8 mouse cellular contexts compared by ENCODE assay signal in the genomic region with DNA sequence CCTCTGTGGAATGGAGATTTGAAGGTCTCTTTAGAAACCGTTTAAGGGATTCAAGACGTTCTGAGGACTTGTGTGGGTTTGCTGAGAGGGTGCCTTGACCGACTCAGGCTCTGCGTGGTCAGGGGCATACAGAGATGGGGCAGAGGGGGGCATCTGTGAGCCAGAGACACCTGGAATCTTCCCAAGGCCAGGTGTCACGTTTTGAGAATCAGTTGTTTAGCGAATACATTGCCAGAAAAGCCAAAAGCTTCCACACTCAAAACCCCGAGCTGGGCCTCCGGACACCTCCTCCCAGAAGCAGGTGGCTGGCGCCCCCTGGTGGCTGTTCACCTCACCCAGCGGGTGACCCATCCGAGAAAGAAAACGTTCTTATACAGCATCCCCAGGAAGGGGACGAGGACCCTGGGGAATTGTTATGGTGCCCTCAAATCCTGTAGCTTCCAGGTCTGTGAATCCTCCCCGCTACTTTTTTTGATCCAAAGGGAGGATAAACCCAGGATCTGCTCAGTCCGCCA. TPM values are rescaled to one million over a fixed set of nuclear protein-coding genes. Genes with fewer than 3 reads are reported as not detected.
DNase-seq lines count a peak whose midpoint lies in the region; ATAC-seq and TF ChIP-seq lines count a peak whose summit lies in the region.

No protein-coding gene starts in this region.

- H3K4me2 ChIP-seq in liver, embryonic 11.5 days = no peak overlapping the region
- H3K4me2 ChIP-seq in neural tube, embryonic 12.5 days (replicated peaks) = peak overlapping the region; percentile 24; the same call in 1 of the 2 replicates

- TF ChIP-seq POLR2A in testis, adult 2 months (IDR thresholded peaks at IDR 0.05; ENCODE audit: control insufficient read depth, low read depth, low read length) = no peak; the same call in 1 of the 2 replicates

- H3K4me3 ChIP-seq in liver, embryonic 11.5 days (ENCODE audit: low read depth, low read length) = no peak overlapping the region
- H3K4me3 ChIP-seq in neural tube, embryonic 12.5 days = no peak overlapping the region
- peak overlapping the region; percentile 78 for H3K4me3 ChIP-seq in testis, adult 2 months (ENCODE audit: control insufficient read depth, low read depth, low read length)

- H3K27me3 ChIP-seq in liver, embryonic 11.5 days (replicated peaks; ENCODE audit: control insufficient read depth, insufficient read depth, low read length) = no peaks in the 10 kb centered on the region
- no peaks in the 10 kb centered on the region for H3K27me3 ChIP-seq in neural tube, embryonic 12.5 days (replicated peaks)
- no peaks in the 10 kb centered on the region for H3K27me3 ChIP-seq in testis, adult 2 months (ENCODE audit: control insufficient read depth, insufficient read depth, low read length)

- WGBS in liver, embryonic 11.5 days = 16% methylated on average over 15 of the region's 15 CpGs
- WGBS in neural tube, embryonic 12.5 days = 14% methylated on average over 15 of the region's 15 CpGs

- no peaks in the 10 kb centered on the region for H3K9me3 ChIP-seq in liver, embryonic 11.5 days (ENCODE audit: control insufficient read depth, low read length)
- no peaks in the 10 kb centered on the region for H3K9me3 ChIP-seq in neural tube, embryonic 12.5 days

- ATAC-seq in liver, embryonic 11.5 days (replicated peaks; ENCODE audit: low FRiP score) = peak; percentile 56
- peak; percentile 53; the same call in 1 of the 2 replicates for ATAC-seq in neural tube, embryonic 12.5 days (ENCODE audit: low FRiP score, low read depth)

- no peak overlapping the region for H3K9ac ChIP-seq in liver, embryonic 11.5 days (ENCODE audit: low read depth, low read length)
- no peak overlapping the region for H3K9ac ChIP-seq in neural tube, embryonic 12.5 days

- H3K4me1 ChIP-seq in liver, embryonic 11.5 days (replicated peaks; ENCODE audit: control insufficient read depth, insufficient read depth, low read length) = peaks cover 4% of the 10 kb centered on the region
- no peaks in the 10 kb centered on the region for H3K4me1 ChIP-seq in neural tube, embryonic 12.5 days
- H3K4me1 ChIP-seq in testis, adult 2 months (ENCODE audit: control insufficient read depth, insufficient read depth, low read length) = peaks cover 31% of the 10 kb centered on the region

- TF ChIP-seq CTCF in testis, adult 2 months (IDR thresholded peaks at IDR 0.05; ENCODE audit: control insufficient read depth, insufficient read depth, insufficient replicate concordance, low read depth, low read length) = peak; percentile 84

- peak; percentile 51 for DNase-seq in urinary bladder, adult 2 months (ENCODE audit: low spot score)
- no peak for DNase-seq in urinary bladder, postnatal 10 days (ENCODE audit: low spot score)
- DNase-seq in cerebellum, adult 8-10 months = peak; percentile 70
- DNase-seq in frontal cortex, postnatal 36 days (ENCODE audit: low spot score in 2 of 2) = peak; percentile 33 to 66
- peak; percentile 71 for DNase-seq in kidney, adult 18-20 months
- peak; percentile 83 for DNase-seq in liver, embryonic 11.5 days (ENCODE audit: low spot score)

- no peaks in the 10 kb centered on the region for H3K36me3 ChIP-seq in liver, embryonic 11.5 days (ENCODE audit: control insufficient read depth, insufficient read depth, low read length)
- H3K36me3 ChIP-seq in neural tube, embryonic 12.5 days = no peaks in the 10 kb centered on the region
- H3K36me3 ChIP-seq in testis, adult 2 months (ENCODE audit: control insufficient read depth, insufficient read depth, low read length) = no peaks in the 10 kb centered on the region

- H3K27ac ChIP-seq in liver, embryonic 11.5 days (ENCODE audit: low read depth, low read length) = no peak overlapping the region
- no peak overlapping the region for H3K27ac ChIP-seq in neural tube, embryonic 12.5 days
- peak overlapping the region; percentile 26 for H3K27ac ChIP-seq in testis, adult 2 months (ENCODE audit: control insufficient read depth, insufficient read depth, low read depth, low read length)

RNA-seq across cellular contexts. Expression of gene Tmem119, which starts 15.4 kb away (rescaled TPM):
- 42.0 and 42.1 TPM in 2 replicates for polyA plus RNA-seq in urinary bladder, adult 2 months (2012; rRNA removed)
- 15.6 and 16.9 TPM in 2 replicates for polyA plus RNA-seq in liver, embryonic 11.5 days (2014; fragmentation: Nextera tagmentation; extraction: Ambion mirVana)
- 39.3 and 43.8 TPM in 2 replicates for polyA plus RNA-seq in neural tube, embryonic 12.5 days (2016; fragmentation: Nextera tagmentation; extraction: Ambion mirVana)
- polyA plus RNA-seq in testis, adult 2 months (2012; rRNA removed) = 0.38 and 0.59 TPM in 2 replicates

RNA-seq across cellular contexts. Expression of gene Selplg, which starts 16.7 kb away (rescaled TPM):
- 8.2 and 10.4 TPM in 2 replicates for polyA plus RNA-seq in urinary bladder, adult 2 months (2012; rRNA removed)
- 17.1 and 17.8 TPM in 2 replicates for polyA plus RNA-seq in liver, embryonic 11.5 days (2014; fragmentation: Nextera tagmentation; extraction: Ambion mirVana)
- polyA plus RNA-seq in neural tube, embryonic 12.5 days (2016; fragmentation: Nextera tagmentation; extraction: Ambion mirVana) = 1.5 and 2.3 TPM in 2 replicates
- polyA plus RNA-seq in testis, adult 2 months (2012; rRNA removed) = 11.7 and 12.9 TPM in 2 replicates

RNA-seq across cellular contexts. Expression of gene Iscu, which starts 43.1 kb away (rescaled TPM):
- 214 and 229 TPM in 2 replicates for polyA plus RNA-seq in urinary bladder, adult 2 months (2012; rRNA removed)
- 109 and 117 TPM in 2 replicates for polyA plus RNA-seq in liver, embryonic 11.5 days (2014; fragmentation: Nextera tagmentation; extraction: Ambion mirVana)
- 101 and 105 TPM in 2 replicates for polyA plus RNA-seq in neural tube, embryonic 12.5 days (2016; fragmentation: Nextera tagmentation; extraction: Ambion mirVana)
- 136 and 138 TPM in 2 replicates for polyA plus RNA-seq in testis, adult 2 months (2012; rRNA removed)

RNA-seq across cellular contexts. Expression of gene Sart3, which starts 43.4 kb away (rescaled TPM):
- polyA plus RNA-seq in urinary bladder, adult 2 months (2012; rRNA removed) = 17.0 and 22.8 TPM in 2 replicates
- polyA plus RNA-seq in liver, embryonic 11.5 days (2014; fragmentation: Nextera tagmentation; extraction: Ambion mirVana) = 52.0 and 54.4 TPM in 2 replicates
- 66.2 and 69.1 TPM in 2 replicates for polyA plus RNA-seq in neural tube, embryonic 12.5 days (2016; fragmentation: Nextera tagmentation; extraction: Ambion mirVana)
- polyA plus RNA-seq in testis, adult 2 months (2012; rRNA removed) = 11.5 and 13.8 TPM in 2 replicates

Comparison
In these comparisons a context has a peak if more than half of its experiments do, and no peak if none do; other contexts are left out.
1. RNA of gene Tmem119, which starts 15.4 kb away (polyA plus RNA-seq): 42.0 to 42.1 TPM in urinary bladder, adult 2 months, 39.3 to 43.8 TPM in neural tube, embryonic 12.5 days and 15.6 to 16.9 TPM in liver, embryonic 11.5 days; 0.38 to 0.59 TPM in testis, adult 2 months; every median in the first group is over 10 times any median in the second.